Mouse (Mus musculus) liver, embryonic 15.5 days (tissue): ENCODE measurements around the gene Slc6a8. TPM values are rescaled to one million over a fixed set of nuclear protein-coding genes. Genes with fewer than 3 reads are reported as not detected.
A peak's percentile ranks its signal among the peaks of the same experiment; 100 is the strongest.

ENCODE experiments used
- ATAC-seq: fragments of 200-750 bp; cut with Nextera tagmentation; 2 replicates; pipeline ENCODE4 v1.8.0; 2017; ENCODE audit warnings: moderate number of reproducible peaks, mild to moderate bottlenecking, moderate library complexity; ENCODE audit not compliant: insufficient read depth
- H3K27ac ChIP-seq: fragments of 300-500 bp; sonication (generic); replicated peaks from 2 replicates; pipeline ENCODE4 v1.5.1; 2015; ENCODE audit warnings: mild to moderate bottlenecking, inconsistent platforms
- H3K27me3 ChIP-seq: fragments of 300-500 bp; sonication (generic); 2 replicates; pipeline ENCODE4 v1.6.1; 2015; ENCODE audit warnings: mild to moderate bottlenecking, inconsistent platforms
- H3K36me3 ChIP-seq: fragments of 300-500 bp; sonication (generic); replicated peaks from 2 replicates; pipeline ENCODE4 v1.6.1; 2015; ENCODE audit warnings: moderate library complexity, mild to moderate bottlenecking, inconsistent platforms
- H3K4me1 ChIP-seq: fragments of 300-500 bp; sonication (generic); replicated peaks from 2 replicates; pipeline ENCODE4 v1.6.1; 2015; ENCODE audit warnings: inconsistent platforms
- H3K4me2 ChIP-seq: fragments of 300-500 bp; sonication (generic); 2 replicates; pipeline ENCODE4 v1.6.1; 2015; ENCODE audit warnings: moderate library complexity, mild to moderate bottlenecking, inconsistent platforms
- H3K4me3 ChIP-seq: fragments of 300-500 bp; sonication (generic); replicated peaks from 2 replicates; pipeline ENCODE4 v1.5.1; 2015; ENCODE audit warnings: mild to moderate bottlenecking, inconsistent platforms
- H3K9ac ChIP-seq: fragments of 300-500 bp; sonication (generic); 2 replicates; pipeline ENCODE4 v1.6.1; 2015; ENCODE audit warnings: moderate library complexity, mild to moderate bottlenecking, inconsistent platforms
- H3K9me3 ChIP-seq: fragments of 300-500 bp; sonication (generic); replicated peaks from 2 replicates; pipeline ENCODE4 v1.6.1; 2016; ENCODE audit warnings: inconsistent platforms
- WGBS: fragments of 180-500 bp; shearing (Covaris S2); methylation state at CpG from one replicate; pipeline ENCODE4 v1.1.7; 2015; ENCODE audit warnings: mixed read lengths; ENCODE audit not compliant: insufficient replicate concordance; 5-methylcytosine and 5-hydroxymethylcytosine counted together
- polyA plus RNA-seq: library from polyadenylated mRNA; unstranded; fragments of >200 nt; fragmentation: Nextera tagmentation; extraction: Ambion mirVana; gene quantifications from 2 replicates; pipeline ENCODE4 v1.2.1, GENCODE M21; 2015

The Slc6a8 gene
- polyA plus RNA-seq, 1 experiment from 2014 or later, result 0.51 TPM

DNA sequence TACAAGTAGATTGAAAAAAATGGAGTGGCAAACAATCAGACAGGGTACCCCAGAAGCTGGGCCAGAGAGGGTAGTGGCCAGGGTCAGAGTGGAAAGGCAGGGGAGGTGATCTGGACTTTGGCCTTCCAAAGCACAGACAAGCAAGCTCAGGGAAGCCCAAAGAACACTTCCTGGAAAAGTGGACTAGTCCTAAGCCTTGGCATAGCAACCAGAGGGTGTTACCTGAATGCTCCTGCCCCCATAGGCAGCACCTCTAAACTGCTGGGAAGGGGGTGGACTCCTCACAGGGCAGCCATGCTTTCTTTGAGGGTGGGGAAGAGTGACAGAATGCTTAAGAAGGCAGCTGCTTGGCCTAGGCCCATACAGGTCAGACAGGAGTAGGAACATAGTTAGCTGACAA, 12.0 kb downstream of the Slc6a8 start:
- no peaks in the 10 kb centered on the region for H3K4me1 ChIP-seq
- no peaks in the 10 kb centered on the region for H3K27me3 ChIP-seq
- no peak overlapping the region for H3K9ac ChIP-seq
- no peak overlapping the region for H3K4me2 ChIP-seq
- peaks cover 30% of the 10 kb centered on the region for H3K36me3 ChIP-seq
- no peak overlapping the region for H3K4me3 ChIP-seq
- no peak overlapping the region for H3K27ac ChIP-seq
- no peak for ATAC-seq
- no peaks in the 10 kb centered on the region for H3K9me3 ChIP-seq

DNA sequence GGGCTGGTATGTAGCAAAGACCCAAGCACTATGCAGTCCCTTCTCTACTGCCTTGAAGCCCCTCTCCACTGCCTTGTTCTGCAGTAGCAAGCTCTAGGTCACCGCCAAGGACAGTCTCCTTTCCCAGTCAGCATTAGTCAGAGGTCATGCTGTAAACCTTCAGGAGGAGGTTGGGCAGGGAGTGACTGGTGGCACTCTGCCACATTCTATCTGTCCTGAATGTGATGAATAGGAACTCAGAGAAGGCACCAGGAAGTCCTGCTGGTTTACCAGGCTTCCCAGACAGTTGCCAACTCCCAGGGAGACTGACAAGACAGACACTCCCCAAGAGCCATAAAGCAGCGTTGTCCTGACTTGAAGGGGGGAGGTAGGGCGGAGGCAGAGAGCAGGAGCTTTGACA, 12.7 kb downstream of the Slc6a8 start:
- no peak overlapping the region for H3K9ac ChIP-seq
- WGBS, result 61% methylated on average over 3 of the region's 3 CpGs
- H3K9me3 ChIP-seq, result no peaks in the 10 kb centered on the region
- H3K27me3 ChIP-seq, result no peaks in the 10 kb centered on the region
- no peak overlapping the region for H3K27ac ChIP-seq
- peaks cover 33% of the 10 kb centered on the region for H3K36me3 ChIP-seq
- no peak for ATAC-seq
- H3K4me1 ChIP-seq, result no peaks in the 10 kb centered on the region
- H3K4me2 ChIP-seq, result no peak overlapping the region
- H3K4me3 ChIP-seq, result no peak overlapping the region

DNA sequence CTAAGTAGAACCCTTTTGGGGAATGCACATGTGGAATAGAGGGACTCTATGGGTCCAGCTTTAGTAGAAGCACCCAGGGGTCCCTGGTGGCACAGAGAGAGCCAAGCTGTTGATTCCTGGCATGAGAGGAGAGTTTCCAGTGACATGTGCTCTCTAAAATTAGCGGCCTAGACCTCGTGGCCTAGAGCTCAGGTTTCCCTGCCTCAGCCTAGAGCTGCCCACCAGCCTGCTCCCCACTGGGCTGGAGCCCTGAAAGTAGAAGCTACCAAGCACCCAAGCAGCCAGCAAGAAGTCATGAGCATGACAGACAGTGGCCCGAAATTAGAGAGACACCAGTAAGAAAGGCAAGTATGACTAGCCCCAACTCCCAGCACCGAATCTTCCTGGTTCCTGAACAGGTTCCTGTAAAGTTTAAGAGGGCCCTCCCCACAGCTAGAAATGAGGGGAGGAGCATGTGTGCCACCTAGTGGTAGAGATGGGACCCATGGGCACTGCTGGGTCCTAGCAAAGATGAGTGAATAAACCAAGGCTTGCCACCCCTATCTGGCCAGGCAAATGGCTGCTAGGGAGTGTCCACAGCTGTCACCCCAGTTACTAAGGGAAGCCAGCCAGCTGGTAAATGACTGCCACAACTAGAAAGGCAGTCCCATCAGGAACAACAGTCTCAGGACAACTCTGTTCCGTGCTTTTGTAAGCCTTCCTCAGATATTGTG, 18.1 kb downstream of the Slc6a8 start:
- H3K27ac ChIP-seq, result no peak overlapping the region
- no peak overlapping the region for H3K9ac ChIP-seq
- WGBS, result 51% methylated on average over 5 of the region's 5 CpGs
- H3K4me2 ChIP-seq, result no peak overlapping the region
- no peaks in the 10 kb centered on the region for H3K27me3 ChIP-seq
- H3K4me1 ChIP-seq, result no peaks in the 10 kb centered on the region
- H3K36me3 ChIP-seq, result peaks cover 40% of the 10 kb centered on the region
- no peak overlapping the region for H3K4me3 ChIP-seq
- no peak for ATAC-seq
- no peaks in the 10 kb centered on the region for H3K9me3 ChIP-seq

DNA sequence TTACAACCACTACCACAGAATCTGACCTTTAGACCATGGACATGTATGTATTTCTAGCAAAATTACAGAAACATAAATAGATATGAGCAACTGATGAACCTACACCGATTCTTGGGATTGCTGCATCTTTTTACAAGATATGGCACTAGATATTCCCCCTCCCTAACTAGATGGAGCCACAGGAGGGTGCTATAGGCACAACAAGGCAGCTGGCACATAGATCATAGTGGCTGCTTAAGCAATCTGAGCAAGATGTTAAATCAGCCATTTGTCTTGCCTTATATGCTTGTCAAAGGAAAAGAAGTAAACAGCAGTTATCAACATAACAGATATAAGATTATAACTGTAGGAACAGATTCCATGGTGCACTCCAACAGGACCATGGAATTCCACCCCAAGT, 27.5 kb downstream of the Slc6a8 start:
- Histone ChIP-seq H3K4me2 (no peak overlapping the region), H3K9me3 (no peaks in the 10 kb centered on the region), H3K9ac (no peak overlapping the region), H3K4me1 (no peaks in the 10 kb centered on the region), H3K27ac (no peak overlapping the region), H3K36me3 (peaks cover 15% of the 10 kb centered on the region; the same call in 1 of the 2 replicates), H3K27me3 (no peaks in the 10 kb centered on the region), H3K4me3 (no peak overlapping the region)
- no peak for ATAC-seq
- 68% methylated on average over 1 of the region's 1 CpGs for WGBS

DNA sequence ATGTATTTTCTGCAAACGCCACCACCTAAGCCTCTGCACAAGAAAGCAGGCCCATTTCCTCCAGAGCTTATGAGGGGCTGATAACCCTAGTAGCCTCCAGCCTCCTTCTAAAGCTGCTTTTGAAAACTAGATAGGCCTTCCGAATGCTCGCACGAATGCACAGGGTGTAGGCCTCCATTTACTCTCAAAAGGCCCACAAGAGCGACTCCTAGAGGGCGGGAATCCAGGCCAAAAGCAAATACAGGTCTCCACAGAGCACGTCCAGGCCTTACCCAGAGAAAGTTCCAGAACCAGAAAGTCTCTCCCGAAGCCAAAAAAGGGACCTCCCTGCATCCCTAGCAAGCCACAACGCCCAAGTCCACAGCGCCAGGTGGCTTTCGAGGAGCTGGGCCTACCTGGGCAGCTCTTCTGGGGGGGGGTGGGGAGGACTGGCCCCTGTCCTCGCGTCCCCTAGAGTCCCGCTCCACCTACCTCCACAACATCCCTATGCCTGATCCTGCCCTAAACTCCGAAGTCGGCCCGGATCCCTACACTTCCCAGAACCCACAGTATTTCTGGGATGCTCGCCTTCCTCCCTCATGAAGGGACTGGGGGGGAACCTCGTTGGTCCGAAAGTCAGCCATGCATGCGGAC, 42.6 kb downstream of the Slc6a8 start:
- Histone ChIP-seq H3K36me3 (peaks cover 13% of the 10 kb centered on the region), H3K27ac (peak overlapping the region; percentile 94), H3K4me1 (peaks cover 44% of the 10 kb centered on the region), H3K4me3 (peak overlapping the region; percentile 67), H3K9me3 (no peaks in the 10 kb centered on the region), H3K9ac (peak overlapping the region; percentile 66), H3K4me2 (peak overlapping the region; percentile 78), H3K27me3 (no peaks in the 10 kb centered on the region)
- peak; percentile 32 for ATAC-seq
- 29% methylated on average over 21 of the region's 21 CpGs for WGBS

DNA sequence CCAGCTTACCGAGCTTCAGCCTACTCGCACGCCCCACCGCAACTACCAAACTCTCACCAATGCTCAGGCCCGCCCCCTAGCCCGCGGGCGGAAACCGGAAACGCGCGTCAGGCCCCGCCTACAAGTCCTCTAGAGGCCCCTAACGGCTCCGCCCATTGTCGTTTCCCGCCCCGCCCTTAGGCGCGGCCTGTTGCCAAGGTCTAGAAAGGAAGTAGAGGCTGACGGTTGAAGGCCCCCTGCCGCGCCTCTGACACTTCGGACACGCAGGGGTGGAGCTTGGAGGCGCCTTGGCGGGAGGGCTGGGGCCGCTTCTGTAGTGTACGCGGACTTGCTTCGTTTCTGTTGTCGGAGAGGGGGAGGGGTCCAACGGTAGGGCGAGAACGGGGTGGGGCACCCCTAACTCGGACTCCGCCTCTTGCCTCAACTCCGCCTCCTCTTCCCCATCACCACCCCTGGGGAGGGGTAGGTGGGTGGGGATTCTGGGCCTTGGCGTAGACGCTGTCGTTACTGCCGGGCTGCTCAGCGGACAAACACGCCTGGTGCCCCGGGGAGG, 43.2 kb downstream of the Slc6a8 start, which contains the start of the genes Bcap31 and Abcd1:
Gene Bcap31, minus strand, starts transcription at position 67 of the 553 bp plus-strand sequence.
Gene Abcd1, plus strand, starts transcription at position 489 of the 553 bp plus-strand sequence.
- ATAC-seq, result peak; percentile 90
- Histone ChIP-seq H3K27me3 (no peaks in the 10 kb centered on the region), H3K4me1 (peaks cover 44% of the 10 kb centered on the region), H3K27ac (peak within 1 kb of the TSS; percentile 94), H3K36me3 (peaks cover 7% of the 10 kb centered on the region; the same call in 1 of the 2 replicates), H3K9ac (peak within 1 kb of the TSS; percentile 66), H3K4me3 (peak within 1 kb of the TSS; percentile 67), H3K4me2 (peak within 1 kb of the TSS; percentile 78), H3K9me3 (no peaks in the 10 kb centered on the region)
- 19% methylated on average over 45 of the region's 45 CpGs for WGBS

DNA sequence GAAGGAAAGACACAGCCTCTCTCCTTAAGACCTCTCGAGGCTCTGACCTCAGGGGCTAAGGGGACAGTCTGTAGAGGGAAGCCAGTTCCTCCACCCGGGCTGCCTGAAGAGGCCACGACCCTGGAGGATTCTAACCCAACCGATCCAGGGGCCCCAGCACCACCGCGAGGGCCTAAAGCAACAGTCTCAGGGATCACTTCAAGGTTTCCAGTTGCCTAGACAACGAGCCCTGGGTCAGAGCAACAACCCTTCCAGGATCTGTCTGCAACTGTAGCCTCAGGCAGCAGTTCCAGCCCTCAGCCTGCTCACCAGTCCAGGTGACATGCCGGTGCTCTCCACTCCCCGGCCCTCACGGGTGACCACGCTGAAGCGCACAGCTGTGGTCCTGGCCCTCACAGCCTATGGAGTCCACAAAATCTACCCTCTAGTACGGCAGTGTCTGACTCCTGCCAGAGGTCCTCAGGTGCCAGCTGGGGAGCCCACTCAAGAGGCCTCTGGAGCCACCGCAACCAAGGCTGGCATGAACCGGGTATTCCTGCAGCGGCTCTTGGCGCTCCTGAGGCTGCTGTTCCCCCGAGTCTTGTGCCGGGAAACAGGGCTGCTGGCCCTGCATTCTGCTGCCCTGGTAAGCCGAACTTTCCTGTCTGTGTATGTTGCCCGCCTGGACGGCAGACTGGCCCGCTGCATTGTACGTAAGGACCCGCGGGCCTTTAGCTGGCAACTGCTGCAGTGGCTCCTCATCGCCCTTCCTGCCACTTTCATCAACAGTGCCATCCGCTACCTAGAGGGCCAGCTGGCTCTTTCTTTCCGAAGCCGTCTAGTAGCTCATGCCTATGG, 44.0 kb downstream of the Slc6a8 start:
- Histone ChIP-seq H3K9me3 (no peaks in the 10 kb centered on the region), H3K27ac (peak overlapping the region; percentile 94), H3K36me3 (peaks cover 7% of the 10 kb centered on the region; the same call in 1 of the 2 replicates), H3K9ac (peak overlapping the region; percentile 66), H3K4me1 (peaks cover 44% of the 10 kb centered on the region), H3K4me3 (peak overlapping the region; percentile 67), H3K4me2 (peak overlapping the region; percentile 78), H3K27me3 (no peaks in the 10 kb centered on the region)
- ATAC-seq, result peak; percentile 11
- 22% methylated on average over 30 of the region's 30 CpGs for WGBS

DNA sequence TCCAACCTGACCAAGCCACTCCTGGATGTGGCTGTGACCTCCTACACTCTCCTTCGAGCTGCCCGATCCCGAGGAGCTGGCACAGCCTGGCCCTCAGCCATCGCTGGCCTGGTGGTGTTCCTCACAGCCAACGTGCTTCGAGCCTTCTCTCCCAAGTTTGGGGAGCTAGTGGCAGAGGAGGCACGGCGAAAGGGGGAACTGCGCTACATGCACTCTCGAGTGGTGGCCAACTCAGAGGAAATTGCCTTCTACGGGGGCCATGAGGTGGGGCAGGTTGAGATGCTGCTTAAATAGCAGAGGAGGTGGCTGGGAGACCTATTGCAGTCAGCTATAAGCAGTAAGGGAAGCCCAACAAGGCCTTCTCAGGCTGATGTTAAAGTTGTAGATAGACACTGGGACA, 44.7 kb downstream of the Slc6a8 start:
- Histone ChIP-seq H3K27ac (peak overlapping the region; percentile 94), H3K27me3 (no peaks in the 10 kb centered on the region), H3K36me3 (0 out of 2 replicates have a peak, but pooled peaks cover 3% of the 10 kb centered on the region), H3K4me2 (peak overlapping the region; percentile 78), H3K4me1 (peaks cover 44% of the 10 kb centered on the region), H3K4me3 (peak overlapping the region; percentile 67), H3K9ac (peak overlapping the region; percentile 66), H3K9me3 (no peaks in the 10 kb centered on the region)
- WGBS, result 36% methylated on average over 11 of the region's 11 CpGs
- no peak for ATAC-seq

DNA sequence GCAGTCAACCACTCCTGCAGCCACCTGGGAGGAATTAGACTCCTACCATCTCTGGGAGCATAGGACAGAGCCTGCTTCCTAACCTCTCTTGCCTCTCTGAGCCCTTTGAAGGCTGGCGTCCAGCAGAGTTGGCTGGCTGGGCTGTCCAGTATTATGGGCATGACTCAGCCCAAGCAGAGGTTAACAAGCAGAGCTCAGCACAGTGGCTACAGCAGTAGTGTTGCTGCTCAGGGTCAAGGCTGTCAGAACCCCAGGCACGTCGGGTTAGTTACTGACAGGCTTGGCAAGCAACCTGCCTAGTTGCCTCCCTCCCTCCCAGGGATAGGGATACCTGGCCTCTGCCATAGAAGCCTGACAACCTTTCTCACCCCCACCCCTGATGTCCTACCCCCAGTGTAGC, 45.3 kb downstream of the Slc6a8 start:
- H3K36me3 ChIP-seq, result no peaks in the 10 kb centered on the region
- peak overlapping the region; percentile 67 for H3K4me3 ChIP-seq
- H3K27ac ChIP-seq, result peak overlapping the region; percentile 94; the same call in 1 of the 2 replicates
- peaks cover 44% of the 10 kb centered on the region for H3K4me1 ChIP-seq
- 50% methylated on average over 3 of the region's 3 CpGs for WGBS
- no peak for ATAC-seq
- H3K27me3 ChIP-seq, result no peaks in the 10 kb centered on the region
- H3K4me2 ChIP-seq, result peak overlapping the region; percentile 78
- no peaks in the 10 kb centered on the region for H3K9me3 ChIP-seq
- 0 out of 2 replicates have a peak overlapping the region, but pooled peaks have one; percentile 66 for H3K9ac ChIP-seq

DNA sequence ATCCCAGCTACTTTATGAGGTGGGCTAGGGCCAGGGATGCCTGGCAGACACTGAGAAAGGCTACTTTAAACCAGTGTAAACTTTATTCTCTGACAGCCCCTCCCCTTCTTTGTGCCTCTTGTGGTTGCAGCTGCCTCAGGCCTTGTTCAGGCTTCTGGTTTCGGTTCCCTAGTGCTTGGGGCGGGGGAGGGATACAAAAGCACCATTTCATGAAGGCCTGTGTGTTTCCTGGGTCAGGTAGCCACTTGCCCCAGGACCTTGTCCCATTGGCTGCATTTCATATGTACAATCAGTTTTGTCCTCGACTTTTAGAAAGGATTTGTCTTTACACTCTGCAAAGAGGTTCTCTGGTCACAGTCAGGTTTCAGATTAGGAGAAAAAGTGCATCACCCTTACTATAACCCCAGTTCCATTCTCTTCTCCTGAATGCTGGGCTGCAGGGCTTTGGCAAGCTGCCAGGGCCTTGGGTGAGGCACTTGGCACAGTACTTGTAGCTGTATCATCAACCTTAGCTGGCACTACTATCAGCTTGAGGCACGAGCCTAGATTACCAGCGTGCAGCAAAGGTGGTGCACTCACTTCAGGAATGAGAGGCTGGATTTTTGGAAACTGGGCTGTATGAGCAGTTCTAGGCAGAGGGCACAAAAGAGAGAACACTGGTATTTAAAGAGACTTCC, 45.9 kb downstream of the Slc6a8 start:
- Histone ChIP-seq H3K9ac (no peak overlapping the region), H3K4me1 (peaks cover 44% of the 10 kb centered on the region), H3K36me3 (no peaks in the 10 kb centered on the region), H3K27me3 (no peaks in the 10 kb centered on the region), H3K4me3 (peak overlapping the region; percentile 67), H3K9me3 (no peaks in the 10 kb centered on the region), H3K4me2 (peak overlapping the region; percentile 78), H3K27ac (peak overlapping the region; percentile 94; the same call in 1 of the 2 replicates)
- 32% methylated on average over 5 of the region's 5 CpGs for WGBS
- no peak for ATAC-seq
